Mouse (Mus musculus) lung, postnatal 0 days (tissue): ENCODE results near the gene Zzef1.

Experiments used
- CTCF ChIP-seq: IDR thresholded peaks from 2 replicates; pipeline ENCODE4 v1.5.1; 2016; ENCODE audit warnings: antibody characterized with exemption, mild to moderate bottlenecking
- EP300 ChIP-seq: IDR thresholded peaks from 2 replicates; pipeline ENCODE4 v1.6.1; 2016; ENCODE audit warnings: antibody characterized with exemption, mild to moderate bottlenecking, control low read depth

DNA sequence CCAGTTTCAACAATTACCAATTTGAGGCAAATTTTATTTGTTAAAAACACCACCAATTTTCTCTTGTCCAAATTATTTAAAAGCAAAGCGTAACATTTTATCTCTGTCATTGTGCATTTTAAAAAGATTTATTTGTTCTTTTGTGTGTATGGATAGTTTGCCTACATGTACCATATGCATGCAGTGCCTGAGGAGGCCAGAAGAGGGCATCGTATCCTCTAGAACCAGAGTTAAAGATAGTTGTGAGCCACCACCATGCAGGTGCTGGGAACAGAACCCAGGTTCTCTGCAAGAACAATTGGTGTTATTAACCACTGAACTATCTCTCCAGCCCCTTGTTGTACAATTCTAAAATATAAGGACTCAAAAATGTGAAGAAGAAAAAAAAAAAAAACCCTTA, 18.2 kb downstream of the Zzef1 start:
- peak; percentile 36 for TF ChIP-seq CTCF
- TF ChIP-seq EP300: no peak
